Mouse (Mus musculus): ENCODE measurements around the gene Gstt4. TPM values are rescaled to one million over a fixed set of nuclear protein-coding genes. Genes with fewer than 3 reads are reported as not detected.
"Not testable (repeated sequence)": the region's sequence is repeated elsewhere in the genome, so short reads cannot be mapped to it uniquely, and the experiment has no call there.

The Gstt4 gene
- not detected for total RNA-seq (2021)

GRCm38 (mm10) chr10:75822443-75822842 is at the start of gene Gstt4:
Gstt4 (minus strand) TSS chr10:75822543.
- no peak for DNase-seq

GRCm38 (mm10) chr10:75861587-75861986 is 39.2 kb upstream of the Gstt4 start:
- no peak for DNase-seq

GRCm38 (mm10) chr10:75860746-75861145 is 38.4 kb upstream of the Gstt4 start:
- DNase-seq, result no peak

- DNase-seq, result peak; percentile 83 to 85
These were observed 37.6 kb upstream of the Gstt4 start, which contains the start of gene Mif for GRCm38 (mm10) chr10:75859786-75860470. Mif (minus strand) TSS chr10:75860240.

- no peak for DNase-seq
These were observed 36.9 kb upstream of the Gstt4 start for GRCm38 (mm10) chr10:75859107-75859746.

- no peak for DNase-seq
These were observed 35.3 kb upstream of the Gstt4 start for GRCm38 (mm10) chr10:75857598-75857997.

GRCm38 (mm10) chr10:75856976-75857375 is 34.6 kb upstream of the Gstt4 start:
- no peak for DNase-seq

GRCm38 (mm10) chr10:75856155-75856907 is 34.0 kb upstream of the Gstt4 start:
- DNase-seq, result no peak

- DNase-seq, result no peak
These were observed 33.2 kb upstream of the Gstt4 start for GRCm38 (mm10) chr10:75855416-75855981.

GRCm38 (mm10) chr10:75854791-75855190 is 32.4 kb upstream of the Gstt4 start:
- DNase-seq, result no peak

- DNase-seq, result no peak
These were observed 31.8 kb upstream of the Gstt4 start for GRCm38 (mm10) chr10:75854096-75854495.

- peak; percentile 74 to 75 for DNase-seq
These were observed 31.1 kb upstream of the Gstt4 start for GRCm38 (mm10) chr10:75853452-75853851.

GRCm38 (mm10) chr10:75852539-75853125 is 30.3 kb upstream of the Gstt4 start:
- no peak for DNase-seq

GRCm38 (mm10) chr10:75851681-75852080 is 29.3 kb upstream of the Gstt4 start:
- DNase-seq, result no peak

GRCm38 (mm10) chr10:75851076-75851475 is 28.7 kb upstream of the Gstt4 start:
- DNase-seq, result no peak

- no peak for DNase-seq
These were observed 26.0 kb upstream of the Gstt4 start for GRCm38 (mm10) chr10:75848382-75848781.

- DNase-seq, result no peak
These were observed 23.1 kb upstream of the Gstt4 start for GRCm38 (mm10) chr10:75845306-75845930.

GRCm38 (mm10) chr10:75844800-75845199 is 22.5 kb upstream of the Gstt4 start:
- no peak for DNase-seq

GRCm38 (mm10) chr10:75843898-75844297 is 21.6 kb upstream of the Gstt4 start:
- not testable (repeated sequence) for DNase-seq

- no peak for DNase-seq
These were observed 16.7 kb upstream of the Gstt4 start for GRCm38 (mm10) chr10:75839092-75839491.

GRCm38 (mm10) chr10:75837248-75837759 is 15.0 kb upstream of the Gstt4 start, which contains the start of gene Gstt2:
Gstt2 (minus strand) TSS chr10:75837424.
- peak; percentile 89 to 92 for DNase-seq
